Mouse (Mus musculus) kidney, postnatal 4 days (tissue): ENCODE measurements around the gene Uba2.
"Not testable (repeated sequence)": the region's sequence is repeated elsewhere in the genome, so short reads cannot be mapped to it uniquely, and the experiment has no call there.

Experiments used
- DNase-seq, 2 experiments: peaks; one replicate each; pipeline ENCODE4 v3.0.0; 2021; ENCODE audit warnings: mixed read lengths in 2 of 2

Gene Uba2

DNA sequence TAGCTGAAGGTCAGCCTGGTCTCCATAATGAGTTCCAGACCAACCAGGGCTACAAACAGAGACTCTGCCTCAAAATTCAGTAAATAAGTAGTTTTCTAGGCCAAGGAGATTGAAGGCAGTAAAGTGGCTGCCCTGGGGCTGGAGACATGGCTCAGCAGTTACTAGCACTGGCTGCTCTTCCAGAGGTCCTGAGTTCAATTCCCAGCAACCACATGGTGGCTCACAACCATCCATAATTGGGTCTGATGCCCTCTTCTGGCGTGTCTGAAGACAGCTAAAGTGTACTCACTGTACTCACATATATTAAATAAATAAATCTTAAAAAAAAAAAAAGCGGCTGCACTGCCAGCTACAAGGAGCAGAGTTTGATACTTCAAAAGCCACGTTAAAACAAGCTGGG, 3.4 kb downstream of the Uba2 start:
- DNase-seq: no peak

DNA sequence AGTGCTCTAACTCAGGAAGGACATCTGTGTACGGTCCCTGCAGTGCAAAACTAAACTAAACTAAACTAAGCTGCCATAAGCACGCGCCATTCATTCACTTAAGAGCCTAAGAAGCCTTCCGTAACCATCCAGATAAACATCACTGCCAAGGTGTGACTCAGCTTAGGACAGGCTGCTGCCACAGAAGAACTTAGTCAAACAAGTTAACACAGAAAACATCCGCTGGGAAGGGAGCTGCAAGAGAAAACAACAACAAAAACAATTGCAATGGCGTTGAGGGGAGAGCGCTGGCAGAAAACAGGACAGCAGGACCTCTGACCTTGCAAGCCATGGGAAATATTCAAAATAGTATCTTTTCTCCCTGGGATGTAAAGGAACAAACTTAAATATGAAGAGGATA, 4.7 kb downstream of the Uba2 start:
- DNase-seq: no peak

DNA sequence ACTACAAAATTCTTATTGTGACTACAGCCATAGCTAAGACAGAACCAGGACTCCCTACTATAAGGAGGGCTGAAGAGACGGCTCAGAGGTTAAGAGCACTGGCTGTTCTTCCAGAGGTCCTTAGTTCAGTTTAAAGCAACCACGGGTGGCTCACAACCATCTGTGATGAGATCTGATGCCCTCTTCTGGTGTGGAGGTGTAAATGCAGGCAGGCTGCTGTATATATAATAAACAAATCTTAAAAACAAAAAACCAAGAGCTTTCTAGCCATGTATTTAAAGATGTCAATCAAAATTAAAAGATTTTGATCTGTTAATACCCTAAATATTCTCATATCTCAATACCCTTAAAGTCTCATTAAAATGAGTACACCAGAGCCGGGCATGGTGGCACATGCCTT, 10.2 kb downstream of the Uba2 start:
- no peak for DNase-seq

DNA sequence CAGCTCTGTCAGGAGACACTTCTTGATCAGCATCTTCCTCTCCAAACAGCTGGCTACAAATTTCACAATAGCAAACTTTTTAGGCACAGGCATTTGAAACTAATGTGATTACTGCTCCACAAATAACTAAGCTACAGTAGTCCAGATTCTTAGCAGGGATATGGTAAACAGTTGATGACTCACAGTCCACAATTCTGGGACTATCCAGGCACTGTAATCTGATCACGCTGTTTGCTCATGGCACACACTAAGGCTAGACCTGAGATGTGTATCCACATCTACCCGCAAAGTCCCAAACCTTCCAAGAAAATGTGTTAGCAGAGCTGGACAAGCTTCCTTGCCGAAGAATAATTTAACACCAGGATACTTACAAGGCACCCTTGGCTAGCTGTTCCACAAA, 11.4 kb downstream of the Uba2 start:
- no peak for DNase-seq

DNA sequence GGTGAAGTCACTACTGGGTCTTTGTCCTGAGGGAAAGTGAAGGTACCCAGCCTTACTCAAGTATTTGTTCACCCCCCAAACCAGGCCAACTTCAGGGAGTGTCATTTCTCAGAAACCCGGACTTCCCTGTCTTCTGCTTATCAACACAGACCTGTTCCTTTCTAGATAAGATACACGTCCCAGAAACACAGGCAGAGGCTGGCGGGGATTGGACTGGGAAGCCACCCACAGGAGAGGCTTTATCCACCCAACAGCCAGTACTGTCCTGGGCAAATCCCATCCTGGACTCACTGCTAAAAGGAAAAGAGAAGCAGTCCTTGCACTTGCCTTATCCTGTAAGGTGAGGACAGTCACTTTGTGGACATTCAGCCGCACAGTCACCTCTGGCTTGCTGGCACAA, 22.2 kb downstream of the Uba2 start:
- DNase-seq: no peak

DNA sequence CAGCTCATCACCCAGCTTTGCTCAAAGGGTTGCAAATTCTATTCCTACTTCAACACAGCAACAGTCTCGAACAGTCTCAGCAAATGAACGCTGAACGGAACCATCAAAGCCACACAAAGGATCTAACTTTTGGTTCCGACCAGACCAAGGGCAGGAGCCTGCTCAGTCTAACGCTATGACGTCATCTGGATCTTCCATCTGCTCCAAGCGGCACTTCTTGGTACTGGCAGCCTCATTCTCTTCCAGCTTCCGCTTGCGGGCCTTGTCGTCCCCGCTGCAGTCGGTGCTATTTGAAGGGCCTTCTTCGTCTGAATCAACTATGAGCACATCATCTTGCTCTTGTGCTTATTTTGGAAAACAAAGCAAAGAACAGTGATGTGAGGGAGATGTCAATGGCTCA, 28.3 kb downstream of the Uba2 start:
- DNase-seq: no peak

DNA sequence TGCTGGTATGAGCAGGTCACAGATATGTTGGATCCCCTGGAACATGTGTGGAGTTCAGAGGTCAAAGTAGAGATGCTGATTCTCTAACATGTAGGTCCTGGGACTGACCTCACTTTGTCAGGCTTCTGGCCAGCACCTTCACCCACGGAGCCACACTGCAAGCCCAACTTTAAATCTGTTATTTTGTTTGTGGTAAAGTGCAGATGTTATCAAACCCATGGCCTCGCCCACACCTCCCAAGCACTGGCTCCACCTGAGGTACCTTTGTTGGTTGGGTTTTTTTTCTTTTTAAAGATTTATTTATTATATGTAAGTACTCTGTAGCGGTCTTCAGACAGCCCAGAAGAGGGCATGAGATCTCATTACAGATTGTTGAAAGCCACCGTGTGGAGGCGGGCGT, 29.9 kb downstream of the Uba2 start:
- DNase-seq: no peak

DNA sequence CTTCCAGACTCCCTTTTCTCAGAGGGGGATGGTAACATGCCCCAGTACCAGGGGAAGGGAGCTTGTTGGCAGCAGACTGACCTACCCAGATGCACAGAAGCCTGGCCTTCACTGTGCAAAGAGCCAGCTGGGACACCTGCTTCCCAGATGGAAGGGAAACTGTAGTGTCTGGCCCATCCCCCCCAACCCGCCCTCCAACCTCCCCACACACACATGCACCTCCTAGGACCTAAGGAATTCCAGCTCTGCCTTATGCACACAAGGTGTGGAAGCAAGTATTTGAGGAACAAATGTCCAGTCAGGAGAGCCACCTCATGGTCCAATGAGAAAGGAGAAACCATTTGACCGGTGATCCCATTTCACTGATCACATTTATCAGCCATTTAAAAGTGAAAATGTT, 35.1 kb downstream of the Uba2 start:
- peak in 1 of 2 experiments; percentile 12 for DNase-seq

DNA sequence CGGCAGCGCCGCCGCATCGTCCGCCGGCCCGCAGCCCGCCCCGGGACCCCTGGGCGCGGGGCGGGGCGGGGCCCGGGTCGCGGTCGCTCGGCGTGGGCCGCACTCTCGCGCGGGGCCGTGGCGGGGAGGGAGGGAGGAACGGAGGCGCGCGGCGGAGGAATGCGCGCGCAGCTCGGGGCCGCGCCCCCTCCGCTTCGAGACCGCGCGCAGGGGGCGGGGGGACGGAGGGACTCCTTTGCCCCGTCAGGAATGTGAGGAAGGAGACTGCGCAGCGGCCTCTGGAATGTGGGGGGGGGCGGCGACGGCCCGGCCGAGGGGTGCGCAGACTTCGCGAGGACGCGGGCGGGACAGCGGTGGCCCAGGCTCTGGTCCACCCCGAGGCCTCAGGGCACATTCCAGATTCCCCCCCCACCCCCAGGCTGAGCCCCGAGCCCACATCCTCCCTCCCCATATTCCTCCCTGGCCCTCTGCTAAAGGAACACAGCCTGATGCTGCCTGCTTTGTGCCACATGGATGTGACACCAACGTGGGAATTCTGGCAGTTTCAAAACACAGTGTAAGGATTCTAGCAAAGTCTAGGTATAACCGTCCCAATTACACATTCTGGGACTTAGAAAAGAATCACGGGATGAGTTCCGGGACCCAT, 36.2 kb downstream of the Uba2 start, which contains the start of gene Wtip:
Gene Wtip, minus strand, starts transcription at position 152 of the 646 bp plus-strand sequence.
- peak; percentile 93 to 96 for DNase-seq

DNA sequence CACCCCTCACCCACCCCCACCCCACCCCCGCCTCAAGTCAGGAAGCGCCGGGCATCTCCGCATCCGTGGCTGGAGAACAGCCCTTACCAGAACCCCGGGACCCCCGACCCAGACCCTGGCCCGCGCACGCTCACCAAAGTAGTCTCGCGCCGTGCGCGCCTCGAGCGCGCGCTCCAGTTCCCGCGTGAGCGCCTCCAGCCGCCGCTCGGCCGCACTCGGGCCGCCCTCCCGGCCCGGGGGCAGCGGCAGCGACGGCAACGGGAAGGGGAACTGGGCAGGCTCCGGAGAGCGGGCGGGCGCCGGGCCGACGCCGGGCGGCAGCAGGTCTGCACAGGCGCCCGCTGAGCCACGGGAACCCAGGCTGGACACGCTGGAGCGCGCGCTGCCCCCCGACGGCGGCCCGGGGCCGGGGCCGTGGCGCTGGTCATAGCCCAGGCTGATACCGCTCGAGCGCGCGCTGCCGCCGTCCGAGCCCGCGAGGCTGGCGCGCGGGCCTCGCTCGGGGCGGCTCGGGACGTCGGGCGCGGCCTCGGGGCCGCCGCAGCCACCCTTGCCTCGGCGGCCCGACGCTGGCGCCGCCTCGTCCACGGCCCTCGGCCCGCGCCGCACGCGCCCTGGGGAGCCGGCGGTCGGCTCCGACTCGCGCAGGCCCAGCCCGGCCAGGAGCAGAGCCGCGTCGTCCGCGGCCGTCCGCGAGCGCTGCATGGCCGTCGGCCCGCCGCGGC, 36.9 kb downstream of the Uba2 start:
- peak; percentile 58 to 72 for DNase-seq

DNA sequence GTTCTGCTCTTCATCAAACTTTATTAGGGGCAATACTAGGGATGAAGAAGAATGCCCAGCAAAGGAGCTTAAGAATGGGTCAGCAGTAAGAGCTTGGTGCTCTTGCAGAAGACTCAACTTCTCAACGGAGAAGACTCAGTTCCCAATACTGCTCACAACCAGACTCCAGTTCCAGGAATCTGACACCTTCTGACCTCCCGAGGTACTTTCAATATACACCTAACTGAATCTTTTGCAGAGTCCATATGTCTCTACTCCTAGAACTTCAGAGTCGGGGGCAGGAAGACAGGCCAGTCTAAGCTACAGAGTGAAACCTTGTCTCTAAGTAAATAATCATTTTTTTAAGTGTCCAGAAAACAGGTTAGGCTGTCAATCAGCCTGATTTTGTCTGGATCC, 37.4 kb downstream of the Uba2 start:
- DNase-seq: no peak

DNA sequence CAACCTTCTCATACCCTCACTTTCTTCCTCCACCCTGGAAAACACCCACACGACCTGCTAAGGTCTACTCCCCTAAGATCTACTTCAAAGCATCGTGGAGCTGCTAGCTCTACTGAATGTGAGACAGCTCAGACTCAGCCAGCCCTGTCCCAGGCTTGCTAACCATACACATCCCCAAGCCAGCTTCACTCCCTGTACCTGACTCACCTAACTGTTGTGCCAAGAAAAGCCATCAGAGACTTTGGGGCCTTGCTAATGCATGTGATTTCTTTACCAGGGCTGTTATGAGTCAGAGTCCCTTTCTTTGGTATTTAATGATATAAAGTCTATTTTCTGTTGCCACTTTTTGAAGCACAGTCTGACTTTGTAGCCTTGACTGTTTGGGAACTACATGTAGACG, 38.3 kb downstream of the Uba2 start:
- DNase-seq: no peak

DNA sequence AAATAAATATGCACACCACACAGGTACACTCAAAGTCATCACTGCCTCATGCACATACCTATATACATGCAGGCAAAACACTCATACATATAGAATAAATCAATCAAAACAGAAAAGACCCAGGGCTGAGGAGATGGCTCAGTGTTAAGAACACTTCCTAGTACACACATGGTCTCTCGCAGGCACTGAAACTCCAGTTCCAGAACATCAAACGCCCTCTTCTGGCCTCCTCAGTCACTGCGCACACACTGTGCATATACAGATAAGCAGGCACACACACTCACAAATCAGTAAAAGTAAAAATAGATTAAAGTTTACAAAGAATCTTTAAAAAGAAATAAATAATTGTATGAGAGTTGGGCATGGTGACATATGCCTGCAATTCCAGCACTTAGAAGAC, 43.1 kb downstream of the Uba2 start:
- no peak for DNase-seq

DNA sequence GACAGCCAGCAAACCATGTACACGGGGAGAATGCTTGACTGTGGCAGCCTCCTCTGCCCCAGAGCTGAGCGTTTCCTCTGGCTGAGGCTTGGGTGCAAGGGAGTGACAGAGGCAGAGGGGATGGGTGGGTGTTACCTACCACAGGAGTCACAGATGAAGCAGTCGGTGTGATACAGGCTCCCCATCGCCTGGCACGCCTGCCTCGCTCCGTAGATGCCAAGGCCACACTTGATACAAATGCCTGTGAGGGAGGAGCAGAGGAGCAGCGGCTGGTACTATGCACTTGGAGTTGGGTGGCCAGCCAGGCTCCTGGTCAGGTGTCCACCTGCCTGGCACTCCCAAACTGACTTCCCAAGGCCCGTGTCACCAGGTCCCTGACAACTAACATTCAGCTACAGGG, 44.1 kb downstream of the Uba2 start:
- no peak for DNase-seq

DNA sequence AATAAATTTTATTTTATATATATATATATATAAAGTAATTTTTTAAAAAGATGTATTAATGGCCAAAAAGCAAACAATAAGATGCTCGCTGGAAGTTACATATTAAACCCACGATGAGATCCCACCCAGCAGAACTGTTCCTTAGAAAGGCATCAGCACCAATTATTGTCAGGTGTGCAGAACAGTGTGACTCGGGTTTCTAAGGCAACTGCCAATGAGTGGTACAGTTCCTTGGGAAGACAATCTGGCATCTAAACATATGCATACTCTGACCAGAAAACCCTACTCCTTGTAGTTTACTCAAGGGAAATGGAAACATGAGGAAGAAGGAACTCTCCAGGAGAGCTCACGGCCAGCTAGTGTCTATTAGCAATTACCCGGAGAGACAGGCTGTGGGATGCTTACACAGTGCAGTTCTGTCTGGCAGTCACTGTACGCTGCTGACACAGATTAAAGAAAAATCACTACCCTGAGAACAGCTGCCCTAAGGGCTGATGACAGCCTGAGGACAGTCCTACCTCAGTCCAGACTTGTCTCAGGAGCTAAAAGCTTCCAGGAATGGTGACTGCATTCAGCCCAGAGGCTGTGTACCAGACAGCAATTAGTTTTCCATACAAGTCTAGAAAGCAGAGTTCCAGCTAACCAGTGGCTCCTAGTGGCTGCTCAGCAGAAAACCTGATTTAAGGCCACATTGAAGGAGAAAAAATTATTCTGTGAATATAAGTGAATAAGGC, 46.2 kb downstream of the Uba2 start:
- peak in 1 of 2 experiments; percentile 19 for DNase-seq

DNA sequence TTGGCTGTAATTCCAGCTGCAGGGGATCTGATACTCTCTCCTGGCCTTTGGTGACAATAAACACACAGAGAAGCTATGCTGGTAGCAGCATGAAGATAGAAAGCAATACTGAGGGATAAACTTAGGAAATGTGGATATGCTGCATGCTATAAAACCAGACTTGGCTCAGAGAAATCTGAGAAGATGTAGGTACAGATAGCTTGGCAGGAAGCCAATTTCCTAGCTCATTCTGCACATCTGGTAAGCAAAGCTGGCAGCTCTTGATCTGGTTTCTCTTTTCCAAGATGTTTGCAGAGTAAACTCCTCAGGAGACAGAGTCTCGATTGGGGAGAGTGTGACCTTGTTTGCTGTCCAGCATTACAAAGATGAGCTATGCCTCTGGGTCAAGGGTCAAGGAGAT, 48.8 kb downstream of the Uba2 start:
- DNase-seq: not testable (repeated sequence)

DNA sequence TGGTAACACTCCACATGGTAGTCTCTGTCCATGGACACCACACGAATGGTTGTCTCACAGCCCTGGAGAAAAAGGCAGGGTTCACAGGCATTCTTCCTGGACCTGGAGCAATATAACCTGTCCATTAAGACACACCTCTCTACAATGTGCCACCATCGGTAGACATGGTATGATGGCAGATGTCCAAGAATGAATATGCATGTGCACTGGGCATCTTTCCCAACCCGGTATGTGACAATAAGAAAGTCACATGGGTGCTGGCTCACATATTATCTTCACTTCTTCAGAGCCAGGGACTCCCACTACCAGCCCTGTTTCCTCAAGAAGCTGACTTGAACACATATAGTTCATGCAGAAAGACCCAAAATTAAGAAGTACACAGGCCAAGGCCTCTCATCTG, 52.8 kb downstream of the Uba2 start:
- no peak for DNase-seq

DNA sequence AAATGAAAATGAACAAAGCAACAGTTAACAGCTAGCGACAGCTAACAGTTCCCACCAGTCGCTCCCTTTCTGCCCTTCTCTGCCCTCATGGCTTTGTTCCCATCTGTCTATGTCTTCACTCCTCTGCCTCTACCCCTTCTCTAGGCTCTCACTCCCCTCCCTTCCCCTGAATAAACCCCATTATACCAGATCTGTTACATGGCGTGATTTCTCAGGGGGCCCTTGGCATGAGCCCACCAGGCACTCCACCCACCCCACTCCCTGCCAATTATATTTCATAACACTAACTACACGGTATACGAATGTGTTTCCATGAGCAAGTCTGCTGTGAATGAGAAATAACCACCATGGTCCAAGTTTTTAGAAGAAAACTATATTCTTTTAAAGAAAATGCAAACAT, 60.2 kb downstream of the Uba2 start:
- DNase-seq: no peak

DNA sequence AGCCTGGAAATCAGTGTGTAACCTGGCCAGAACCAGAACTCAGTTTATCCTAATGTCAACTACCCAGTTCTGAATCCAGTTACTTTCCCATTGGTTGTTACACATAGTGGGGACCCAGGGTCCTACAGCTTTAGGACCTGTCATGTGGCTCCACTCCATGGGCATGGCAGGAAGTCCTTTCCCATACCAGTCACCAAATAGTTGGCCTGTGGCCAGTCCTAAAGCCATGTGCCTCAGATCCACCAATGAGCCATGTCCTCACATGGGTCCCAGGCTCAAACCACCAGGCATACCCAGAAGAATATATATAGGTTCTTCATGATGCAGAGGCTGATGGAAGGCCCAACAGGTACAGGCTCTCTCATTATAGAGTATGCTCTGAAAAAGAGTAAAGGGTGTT, 68.1 kb downstream of the Uba2 start:
- peak in 1 of 2 experiments; percentile 0 for DNase-seq

DNA sequence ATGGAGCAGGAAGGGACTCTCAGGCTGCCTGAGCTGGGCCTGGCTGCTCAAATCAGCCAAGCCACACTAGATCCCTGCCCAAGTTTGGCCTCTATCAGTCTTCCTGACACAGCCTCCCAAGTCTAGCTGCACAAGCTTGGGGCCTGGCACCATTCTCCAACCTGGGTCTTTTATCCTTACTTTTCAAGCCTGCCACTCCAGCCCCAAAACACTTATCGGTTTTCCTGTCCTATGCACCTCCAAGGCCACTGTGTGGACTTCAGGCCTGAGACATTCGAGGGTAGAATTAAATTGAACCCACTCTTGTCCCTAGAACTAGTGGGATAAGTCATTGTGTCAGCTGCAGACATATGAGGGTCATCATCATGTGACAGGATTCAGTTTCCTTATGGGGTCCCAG, 69.4 kb downstream of the Uba2 start:
- no peak for DNase-seq

DNA sequence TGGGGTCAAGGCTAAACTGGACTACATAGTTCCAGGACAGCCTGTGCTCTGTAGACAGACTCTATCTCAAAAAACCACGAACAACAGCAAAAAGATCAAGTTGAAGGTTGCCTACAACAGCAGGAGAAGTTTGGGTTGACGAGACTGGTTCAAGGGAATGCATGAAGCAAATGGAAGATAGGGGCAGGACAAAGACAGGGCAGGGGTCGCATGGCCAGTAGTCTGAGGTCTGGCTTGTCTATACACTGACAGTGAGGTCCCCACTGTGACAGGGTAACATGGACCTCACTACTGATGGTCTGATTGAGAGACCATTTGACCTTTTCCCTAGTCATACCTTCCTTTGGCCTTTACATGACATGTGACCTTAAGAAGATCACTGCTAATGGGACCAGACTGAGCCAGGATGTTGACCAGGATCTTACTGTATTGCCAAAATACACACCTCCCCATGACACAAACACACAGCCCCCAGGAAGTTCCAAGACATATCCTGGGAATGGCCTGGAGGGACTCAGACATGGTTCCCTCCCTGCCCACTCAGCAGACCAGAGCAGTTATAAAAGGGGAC, 74.4 kb downstream of the Uba2 start, which contains the start of gene Scgb1b30:
Gene Scgb1b30, plus strand, starts transcription at position 521 of the 571 bp plus-strand sequence.
- DNase-seq: no peak
